Mouse (Mus musculus): ENCODE results near the gene Gm3460. TPM values are rescaled to one million over a fixed set of nuclear protein-coding genes. Genes with fewer than 3 reads are reported as not detected.
"Not testable (repeated sequence)": the region's sequence is repeated elsewhere in the genome, so short reads cannot be mapped to it uniquely, and the experiment has no call there.

Gene Gm3460
- polyA plus RNA-seq (2012; rRNA removed): not detected in 2 replicates

DNA sequence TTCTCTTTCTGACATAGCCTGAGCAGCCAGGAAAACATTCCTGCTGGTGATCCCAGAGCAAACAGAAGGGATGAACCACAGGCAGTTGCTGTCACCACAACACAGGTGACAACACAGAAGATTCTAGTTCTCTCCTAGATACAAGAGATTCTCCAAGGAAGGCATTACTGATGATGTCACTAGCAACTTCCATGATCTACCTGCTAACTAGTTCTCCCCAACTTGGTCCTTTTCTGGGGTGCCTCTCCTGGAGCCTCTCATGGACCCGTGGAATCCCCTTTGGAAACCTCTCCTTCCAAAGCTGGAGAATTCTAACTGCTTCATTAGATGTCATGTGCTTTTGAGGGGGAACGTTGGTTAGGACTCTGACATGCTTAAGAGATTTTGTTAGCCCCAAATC is at the start of gene Gm3460:
Gm3460 (minus strand) TSS at position 101 of the 400 bp plus-strand sequence.
- WGBS: 61% methylated on average over 1 of the region's 2 CpGs

DNA sequence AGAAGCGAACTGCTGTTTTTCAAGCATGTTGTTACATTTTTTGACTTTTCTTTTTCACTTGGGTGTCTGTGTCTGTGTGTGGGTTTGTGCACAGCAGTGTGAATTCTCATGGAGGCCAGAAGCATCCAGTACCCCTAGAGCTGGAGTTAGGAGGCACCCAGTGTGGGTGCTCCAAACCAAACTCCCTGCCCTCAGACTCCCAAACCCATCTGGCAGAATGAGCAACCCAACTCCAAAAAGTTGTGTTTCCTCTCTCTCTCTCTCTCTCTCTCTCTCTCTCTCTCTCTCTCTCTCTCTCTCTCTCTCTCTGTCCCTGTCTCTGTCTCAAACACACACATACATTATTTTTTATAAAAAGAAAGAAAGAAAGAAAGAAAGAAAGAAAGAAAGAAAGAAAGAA is 15.8 kb downstream of the Gm3460 start:
- H3K4me3 ChIP-seq (ENCODE audit: control insufficient read depth, insufficient read depth, low read length); H3K4me1 ChIP-seq (replicated peaks; ENCODE audit: control insufficient read depth, insufficient read depth, low read length); H3K27me3 ChIP-seq (ENCODE audit: control insufficient read depth, insufficient read depth, low read length); H3K36me3 ChIP-seq (ENCODE audit: control insufficient read depth, insufficient read depth, low read length); H3K27ac ChIP-seq (ENCODE audit: control insufficient read depth, insufficient read depth, low read length): not testable (repeated sequence)
- WGBS: no CpG with 5 or more reads among the region's 1 CpGs
- peak; percentile 1 for DNase-seq

More for the DNA sequence above, at the start of gene Gm3460:
- not testable (repeated sequence) for H3K27me3 ChIP-seq (ENCODE audit: control insufficient read depth, insufficient read depth, low read length); H3K27ac ChIP-seq (ENCODE audit: control insufficient read depth, insufficient read depth, low read length); H3K4me1 ChIP-seq (replicated peaks; ENCODE audit: control insufficient read depth, insufficient read depth, low read length); H3K4me3 ChIP-seq (ENCODE audit: control insufficient read depth, insufficient read depth, low read length); H3K36me3 ChIP-seq (ENCODE audit: control insufficient read depth, insufficient read depth, low read length); DNase-seq

DNA sequence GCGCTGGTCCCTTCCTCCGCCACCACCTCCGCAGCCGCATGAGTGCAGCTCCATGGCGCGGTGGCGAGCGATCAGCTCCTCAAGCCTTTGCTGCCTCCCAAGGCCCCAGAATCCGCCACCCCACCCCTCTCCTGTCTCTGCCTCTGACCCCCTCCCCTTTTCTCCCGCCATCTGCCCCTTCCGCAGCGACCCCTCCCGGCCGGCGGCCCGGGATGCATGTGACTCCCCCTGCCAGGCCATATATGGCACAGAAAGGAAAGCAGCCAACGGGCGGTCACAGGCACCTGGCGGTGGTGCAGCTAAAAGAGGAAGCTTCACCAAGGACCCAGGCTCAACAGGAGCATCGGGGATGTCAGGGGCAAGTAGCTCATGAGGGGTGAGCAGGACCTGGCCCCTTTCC is 17.2 kb downstream of the Gm3460 start:
- 0% methylated on average over 18 of the region's 20 CpGs for WGBS
- peak; percentile 56 for DNase-seq
- H3K27ac ChIP-seq (ENCODE audit: control insufficient read depth, insufficient read depth, low read length); H3K36me3 ChIP-seq (ENCODE audit: control insufficient read depth, insufficient read depth, low read length); H3K4me1 ChIP-seq (replicated peaks; ENCODE audit: control insufficient read depth, insufficient read depth, low read length); H3K27me3 ChIP-seq (ENCODE audit: control insufficient read depth, insufficient read depth, low read length): not testable (repeated sequence)
- H3K4me3 ChIP-seq (ENCODE audit: control insufficient read depth, insufficient read depth, low read length): peak overlapping the region; percentile 31; the same call in 1 of the 2 replicates

DNA sequence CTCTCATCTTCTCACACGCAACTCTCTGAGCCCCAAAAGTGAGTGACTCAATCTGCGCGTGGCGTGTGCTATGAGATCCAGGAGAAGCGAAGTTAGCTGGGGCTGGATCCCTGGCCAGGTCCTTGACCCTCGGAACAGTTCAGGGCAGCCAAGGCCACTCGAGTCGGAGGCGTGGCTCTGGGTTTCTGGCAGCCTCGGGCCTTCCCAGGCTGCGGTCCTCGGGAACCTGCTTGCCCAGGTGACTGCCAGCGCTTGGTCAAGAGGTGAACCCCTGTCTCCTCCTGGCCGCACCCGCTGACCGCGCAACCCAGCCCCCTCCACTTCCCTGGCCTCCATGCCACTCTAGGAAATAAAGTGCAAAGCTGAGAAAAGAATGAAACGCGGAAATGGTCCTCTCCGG is 17.7 kb downstream of the Gm3460 start:
- H3K27me3 ChIP-seq (ENCODE audit: control insufficient read depth, insufficient read depth, low read length); H3K4me1 ChIP-seq (replicated peaks; ENCODE audit: control insufficient read depth, insufficient read depth, low read length); H3K27ac ChIP-seq (ENCODE audit: control insufficient read depth, insufficient read depth, low read length); H3K36me3 ChIP-seq (ENCODE audit: control insufficient read depth, insufficient read depth, low read length): not testable (repeated sequence)
- WGBS: 6% methylated on average over 20 of the region's 20 CpGs
- H3K4me3 ChIP-seq (ENCODE audit: control insufficient read depth, insufficient read depth, low read length): 0 out of 2 replicates have a peak overlapping the region, but pooled peaks have one; percentile 2
- DNase-seq: peak; percentile 1

DNA sequence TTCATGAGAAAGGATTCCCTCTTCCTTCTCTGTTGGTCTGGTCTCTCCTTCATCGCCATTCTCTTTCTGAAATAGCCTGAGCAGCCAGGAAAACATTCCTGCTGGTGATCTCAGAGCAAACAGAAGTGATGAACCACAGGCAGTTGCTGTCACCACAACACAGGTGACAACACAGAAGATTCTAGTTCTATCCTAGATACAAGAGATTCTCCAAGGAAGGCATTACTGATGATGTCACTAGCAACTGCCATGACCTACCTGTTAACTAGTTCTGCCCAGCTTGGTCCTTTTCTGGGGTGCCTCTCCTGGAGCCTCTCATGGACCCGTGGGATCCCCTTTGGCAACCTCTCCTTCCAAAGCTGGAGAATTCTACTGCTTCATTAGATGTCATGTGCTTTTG is 31.7 kb downstream of the Gm3460 start, which contains the start of gene Gm3629:
Gm3629 (minus strand) TSS at position 101 of the 400 bp plus-strand sequence.
- H3K4me3 ChIP-seq (ENCODE audit: control insufficient read depth, insufficient read depth, low read length); H3K4me1 ChIP-seq (replicated peaks; ENCODE audit: control insufficient read depth, insufficient read depth, low read length); DNase-seq; H3K36me3 ChIP-seq (ENCODE audit: control insufficient read depth, insufficient read depth, low read length); H3K27ac ChIP-seq (ENCODE audit: control insufficient read depth, insufficient read depth, low read length); H3K27me3 ChIP-seq (ENCODE audit: control insufficient read depth, insufficient read depth, low read length): not testable (repeated sequence)
- 0% methylated on average over 1 of the region's 2 CpGs for WGBS

Other genes with a start within 250 kb of the Gm3460 start
- gene Gm16440, start 232.1 kb downstream of the Gm3460 start, polyA plus RNA-seq (2012; rRNA removed): not detected in 2 replicates
- gene Gm3591, start 209.9 kb downstream of the Gm3460 start, polyA plus RNA-seq (2012; rRNA removed): 0.35 TPM in 1 of 2 replicates, not detected in the other
- gene Gm3594, start 177.8 kb downstream of the Gm3460 start, polyA plus RNA-seq (2012; rRNA removed): not detected in 2 replicates
- not detected in 2 replicates for gene Gm8356, start 85.1 kb downstream of the Gm3460 start, polyA plus RNA-seq (2012; rRNA removed)
- gene Gm3629, start 31.8 kb downstream of the Gm3460 start, polyA plus RNA-seq (2012; rRNA removed): 0.11 TPM in 1 of 2 replicates, not detected in the other
- not detected in 2 replicates for gene Gm10251, start 61.8 kb upstream of the Gm3460 start, polyA plus RNA-seq (2012; rRNA removed)
- not detected in 2 replicates for gene Gm8050, start 97.8 kb upstream of the Gm3460 start, polyA plus RNA-seq (2012; rRNA removed)
- gene Gm3636, start 119.9 kb upstream of the Gm3460 start, polyA plus RNA-seq (2012; rRNA removed): 0.62 and 0.89 TPM in 2 replicates
- gene Gm8362, start 152.0 kb upstream of the Gm3460 start, polyA plus RNA-seq (2012; rRNA removed): not detected in 2 replicates
- not detected in 2 replicates for gene Gm3642, start 217.9 kb upstream of the Gm3460 start, polyA plus RNA-seq (2012; rRNA removed)